ENCODE assay signal across 9 mouse cellular contexts in genomic region chr5:128203879-128204581, GRCm38 (mm10).
DNase-seq lines count a peak whose midpoint lies in the region; ATAC-seq and TF ChIP-seq lines count a peak whose summit lies in the region.
"Had no signal": no experiment of that assay in that cellular context is flagged by ENCODE, and none has a peak within 500 bp of the region (broad histone marks: within the 10 kb centered on the region; RNA-seq: fewer than 3 reads in every experiment).

No protein-coding gene starts in this region.

- 30% methylated on average over 9 of the region's 9 CpGs for WGBS in hindbrain, embryonic 10.5 days
- 31% methylated on average over 9 of the region's 9 CpGs for WGBS in stomach, postnatal 0 days

- peak; percentile 19 to 39 for DNase-seq in left cerebral cortex, adult 18-20 months (ENCODE audit: low spot score in 2 of 2)
- DNase-seq in left cerebral cortex, adult 11 months (ENCODE audit: low spot score): no peak
- peak; percentile 14 for DNase-seq in hindbrain, embryonic 10.5 days (ENCODE audit: low spot score)
- peak; percentile 7 for DNase-seq in lung, postnatal 10 days
- DNase-seq in stomach, postnatal 0 days (ENCODE audit: low spot score): peak; percentile 13
- no peak for DNase-seq in cerebellum, postnatal 36 days
- no peak for DNase-seq in adipocyte (ENCODE audit: low spot score)
- no peak for DNase-seq in frontal cortex, postnatal 14 days (ENCODE audit: low spot score in 2 of 2)

- no peak overlapping the region for H3K4me3 ChIP-seq in hindbrain, embryonic 10.5 days
- no peak overlapping the region for H3K4me3 ChIP-seq in stomach, postnatal 0 days (ENCODE audit: low read depth, low read length)

- TF ChIP-seq CTCF in stomach, postnatal 0 days (IDR thresholded peaks at IDR 0.05; ENCODE audit: low read depth): no peak

- no peak overlapping the region for H3K9ac ChIP-seq in stomach, postnatal 0 days (ENCODE audit: low read length)

- H3K36me3 ChIP-seq in hindbrain, embryonic 10.5 days: no peaks in the 10 kb centered on the region
- no peaks in the 10 kb centered on the region for H3K36me3 ChIP-seq in stomach, postnatal 0 days (ENCODE audit: control insufficient read depth, insufficient read depth, low read length)

- ATAC-seq in stomach, postnatal 0 days (ENCODE audit: low FRiP score, low TSS enrichment): no peak
- ATAC-seq: Patski had no signal

- H3K4me1 ChIP-seq in hindbrain, embryonic 10.5 days (replicated peaks): peaks cover 27% of the 10 kb centered on the region
- no peaks in the 10 kb centered on the region for H3K4me1 ChIP-seq in stomach, postnatal 0 days (replicated peaks; ENCODE audit: control insufficient read depth, insufficient read depth)

- no peaks in the 10 kb centered on the region for H3K27me3 ChIP-seq in hindbrain, embryonic 10.5 days (ENCODE audit: insufficient read depth, poor library complexity, severe bottlenecking)
- no peaks in the 10 kb centered on the region for H3K27me3 ChIP-seq in stomach, postnatal 0 days (ENCODE audit: control insufficient read depth, insufficient read depth, low read length)
- H3K27me3 ChIP-seq: Patski had no signal

- no peak for TF ChIP-seq EP300 in stomach, postnatal 0 days (optimal IDR thresholded peaks at IDR 0.05)

- H3K9me3 ChIP-seq in hindbrain, embryonic 10.5 days: no peaks in the 10 kb centered on the region
- H3K9me3 ChIP-seq in stomach, postnatal 0 days (ENCODE audit: control insufficient read depth, low read length): no peaks in the 10 kb centered on the region

- H3K4me2 ChIP-seq in stomach, postnatal 0 days (replicated peaks; ENCODE audit: low read depth): no peak overlapping the region

- peak overlapping the region; percentile 3; the same call in 1 of the 2 replicates for H3K27ac ChIP-seq in hindbrain, embryonic 10.5 days
- H3K27ac ChIP-seq in stomach, postnatal 0 days (replicated peaks): no peak overlapping the region

Comparison
In these comparisons a context has a peak if more than half of its experiments do, and no peak if none do; other contexts are left out.
1. DNase-seq: peak in left cerebral cortex, adult 18-20 months (2 of 2), hindbrain, embryonic 10.5 days (single experiment), lung, postnatal 10 days (single experiment) and stomach, postnatal 0 days (single experiment); none in left cerebral cortex, adult 11 months (single experiment), cerebellum, postnatal 36 days (0 of 2), adipocyte (single experiment) and frontal cortex, postnatal 14 days (0 of 2).